Mouse (Mus musculus): ENCODE results near the gene Mthfd1l. TPM values are rescaled to one million over a fixed set of nuclear protein-coding genes. Genes with fewer than 3 reads are reported as not detected.
A peak's percentile ranks its signal among the peaks of the same experiment; 100 is the strongest.

Gene Mthfd1l
- polyA plus RNA-seq, 1 experiment from 2014 or later, result 36.5 TPM

GRCm38 (mm10) chr10:4132735-4133134 lies 159.8 kb downstream of the Mthfd1l start:
- Histone ChIP-seq H3K4me2 (no peak overlapping the region), H3K9me3 (replicated peaks) (no peaks in the 10 kb centered on the region), H3K9ac (no peak overlapping the region), H3K4me3 (no peak overlapping the region), H3K4me1 (peaks cover 24% of the 10 kb centered on the region), H3K27ac (no peak overlapping the region), H3K27me3 (replicated peaks) (no peaks in the 10 kb centered on the region), H3K36me3 (peaks cover 36% of the 10 kb centered on the region)
- 70% methylated on average over 7 of the region's 7 CpGs for WGBS (ENCODE audit: insufficient replicate concordance)
- ATAC-seq, result no peak

- H3K4me3 ChIP-seq, result no peak overlapping the region
- ATAC-seq, result peak; percentile 83
- peaks cover 35% of the 10 kb centered on the region for H3K36me3 ChIP-seq
- WGBS (ENCODE audit: insufficient replicate concordance), result 73% methylated on average over 5 of the region's 5 CpGs
- no peaks in the 10 kb centered on the region for H3K27me3 ChIP-seq (replicated peaks)
- peak overlapping the region; percentile 22; the same call in 1 of the 2 replicates for H3K4me2 ChIP-seq
- H3K9ac ChIP-seq, result no peak overlapping the region
- H3K27ac ChIP-seq, result peak overlapping the region; percentile 36; the same call in 1 of the 2 replicates
- peaks cover 15% of the 10 kb centered on the region; the same call in 1 of the 2 replicates for H3K4me1 ChIP-seq
- H3K9me3 ChIP-seq (replicated peaks), result no peaks in the 10 kb centered on the region
Observed at GRCm38 (mm10) chr10:4135100-4135764, 162.3 kb downstream of the Mthfd1l start.

GRCm38 (mm10) chr10:4139531-4139930 lies 166.6 kb downstream of the Mthfd1l start:
- 84% methylated on average over 3 of the region's 3 CpGs for WGBS (ENCODE audit: insufficient replicate concordance)
- no peaks in the 10 kb centered on the region for H3K27me3 ChIP-seq (replicated peaks)
- H3K9me3 ChIP-seq (replicated peaks), result no peaks in the 10 kb centered on the region
- ATAC-seq, result no peak
- H3K9ac ChIP-seq, result no peak overlapping the region
- no peak overlapping the region for H3K4me3 ChIP-seq
- no peak overlapping the region for H3K27ac ChIP-seq
- H3K36me3 ChIP-seq, result peaks cover 21% of the 10 kb centered on the region
- no peak overlapping the region for H3K4me2 ChIP-seq
- peaks cover 11% of the 10 kb centered on the region; the same call in 1 of the 2 replicates for H3K4me1 ChIP-seq

GRCm38 (mm10) chr10:4141689-4142088 lies 168.8 kb downstream of the Mthfd1l start:
- H3K9ac ChIP-seq, result no peak overlapping the region
- H3K27ac ChIP-seq, result no peak overlapping the region
- H3K4me3 ChIP-seq, result no peak overlapping the region
- no peak overlapping the region for H3K4me2 ChIP-seq
- H3K9me3 ChIP-seq (replicated peaks), result no peaks in the 10 kb centered on the region
- no peaks in the 10 kb centered on the region for H3K4me1 ChIP-seq
- no peaks in the 10 kb centered on the region for H3K27me3 ChIP-seq (replicated peaks)
- peaks cover 32% of the 10 kb centered on the region for H3K36me3 ChIP-seq
- WGBS (ENCODE audit: insufficient replicate concordance), result 83% methylated on average over 7 of the region's 7 CpGs
- ATAC-seq, result no peak

- Histone ChIP-seq H3K27me3 (replicated peaks) (no peaks in the 10 kb centered on the region), H3K27ac (no peak overlapping the region), H3K4me2 (no peak overlapping the region), H3K9ac (no peak overlapping the region), H3K4me3 (no peak overlapping the region), H3K9me3 (replicated peaks) (no peaks in the 10 kb centered on the region), H3K36me3 (peaks cover 43% of the 10 kb centered on the region), H3K4me1 (no peaks in the 10 kb centered on the region)
- ATAC-seq, result no peak
- WGBS (ENCODE audit: insufficient replicate concordance), result 85% methylated on average over 10 of the region's 10 CpGs
Observed at GRCm38 (mm10) chr10:4142816-4143215, 169.9 kb downstream of the Mthfd1l start.

- H3K36me3 ChIP-seq, result peaks cover 48% of the 10 kb centered on the region
- 88% methylated on average over 1 of the region's 1 CpGs for WGBS (ENCODE audit: insufficient replicate concordance)
- ATAC-seq, result no peak
Observed at GRCm38 (mm10) chr10:4143381-4143780, 170.5 kb downstream of the Mthfd1l start.

GRCm38 (mm10) chr10:4145080-4145807 lies 172.3 kb downstream of the Mthfd1l start:
- Histone ChIP-seq H3K9ac (no peak overlapping the region), H3K27me3 (replicated peaks) (no peaks in the 10 kb centered on the region), H3K4me1 (no peaks in the 10 kb centered on the region), H3K9me3 (replicated peaks) (no peaks in the 10 kb centered on the region), H3K36me3 (peaks cover 54% of the 10 kb centered on the region), H3K4me3 (no peak overlapping the region), H3K27ac (no peak overlapping the region), H3K4me2 (no peak overlapping the region)
- WGBS (ENCODE audit: insufficient replicate concordance), result 82% methylated on average over 16 of the region's 16 CpGs
- ATAC-seq, result no peak

More at GRCm38 (mm10) chr10:4143381-4143780, 170.5 kb downstream of the Mthfd1l start:
- Histone ChIP-seq H3K27me3 (replicated peaks) (no peaks in the 10 kb centered on the region), H3K4me2 (no peak overlapping the region), H3K9ac (no peak overlapping the region), H3K9me3 (replicated peaks) (no peaks in the 10 kb centered on the region), H3K4me3 (no peak overlapping the region), H3K4me1 (no peaks in the 10 kb centered on the region), H3K27ac (no peak overlapping the region)

GRCm38 (mm10) chr10:4146947-4147346 lies 174.0 kb downstream of the Mthfd1l start:
- no peak overlapping the region for H3K4me3 ChIP-seq
- no peak overlapping the region for H3K9ac ChIP-seq
- H3K9me3 ChIP-seq (replicated peaks), result no peaks in the 10 kb centered on the region
- H3K27ac ChIP-seq, result no peak overlapping the region
- no peaks in the 10 kb centered on the region for H3K4me1 ChIP-seq
- H3K4me2 ChIP-seq, result no peak overlapping the region
- no peak for ATAC-seq
- peaks cover 68% of the 10 kb centered on the region for H3K36me3 ChIP-seq
- no peaks in the 10 kb centered on the region for H3K27me3 ChIP-seq (replicated peaks)
- 78% methylated on average over 4 of the region's 4 CpGs for WGBS (ENCODE audit: insufficient replicate concordance)

- 79% methylated on average over 4 of the region's 4 CpGs for WGBS (ENCODE audit: insufficient replicate concordance)
- Histone ChIP-seq H3K4me2 (no peak overlapping the region), H3K9me3 (replicated peaks) (no peaks in the 10 kb centered on the region), H3K9ac (no peak overlapping the region), H3K27me3 (replicated peaks) (no peaks in the 10 kb centered on the region), H3K4me1 (no peaks in the 10 kb centered on the region), H3K4me3 (no peak overlapping the region), H3K27ac (no peak overlapping the region), H3K36me3 (peaks cover 88% of the 10 kb centered on the region)
- ATAC-seq, result no peak
Observed at GRCm38 (mm10) chr10:4151159-4151558, 178.2 kb downstream of the Mthfd1l start.

GRCm38 (mm10) chr10:4151862-4152776 lies 179.2 kb downstream of the Mthfd1l start:
- Histone ChIP-seq H3K4me3 (no peak overlapping the region), H3K36me3 (peaks cover 86% of the 10 kb centered on the region), H3K4me2 (no peak overlapping the region), H3K27ac (no peak overlapping the region), H3K27me3 (replicated peaks) (no peaks in the 10 kb centered on the region), H3K4me1 (no peaks in the 10 kb centered on the region), H3K9me3 (replicated peaks) (no peaks in the 10 kb centered on the region), H3K9ac (no peak overlapping the region)
- no peak for ATAC-seq
- WGBS (ENCODE audit: insufficient replicate concordance), result 84% methylated on average over 12 of the region's 12 CpGs

- 82% methylated on average over 4 of the region's 4 CpGs for WGBS (ENCODE audit: insufficient replicate concordance)
- no peak overlapping the region for H3K4me2 ChIP-seq
- no peak for ATAC-seq
- no peaks in the 10 kb centered on the region for H3K9me3 ChIP-seq (replicated peaks)
- H3K4me3 ChIP-seq, result no peak overlapping the region
- no peak overlapping the region for H3K9ac ChIP-seq
- peaks cover 77% of the 10 kb centered on the region for H3K36me3 ChIP-seq
- H3K27ac ChIP-seq, result no peak overlapping the region
- no peaks in the 10 kb centered on the region for H3K27me3 ChIP-seq (replicated peaks)
- H3K4me1 ChIP-seq, result no peaks in the 10 kb centered on the region
Observed at GRCm38 (mm10) chr10:4153031-4153430, 180.1 kb downstream of the Mthfd1l start.

- no peak for ATAC-seq
- Histone ChIP-seq H3K27ac (no peak overlapping the region), H3K4me1 (no peaks in the 10 kb centered on the region), H3K4me3 (no peak overlapping the region), H3K9ac (no peak overlapping the region), H3K36me3 (peaks cover 68% of the 10 kb centered on the region), H3K27me3 (replicated peaks) (no peaks in the 10 kb centered on the region), H3K4me2 (no peak overlapping the region), H3K9me3 (replicated peaks) (no peaks in the 10 kb centered on the region)
- WGBS (ENCODE audit: insufficient replicate concordance), result 66% methylated on average over 6 of the region's 6 CpGs
Observed at GRCm38 (mm10) chr10:4154035-4154434, 181.1 kb downstream of the Mthfd1l start.

Measured in liver, embryonic 12.5 days (tissue).